10 mouse cellular contexts compared by ENCODE assay signal in genomic region chr11:4968376-4968775, GRCm38 (mm10). TPM values are rescaled to one million over a fixed set of nuclear protein-coding genes. Genes with fewer than 3 reads are reported as not detected.
A peak's percentile ranks its signal among the peaks of the same experiment; 100 is the strongest.
DNase-seq lines count a peak whose midpoint lies in the region; ATAC-seq and TF ChIP-seq lines count a peak whose summit lies in the region.
"Had no signal": no experiment of that assay in that cellular context is flagged by ENCODE, and none has a peak within 500 bp of the region (broad histone marks: within the 10 kb centered on the region; RNA-seq: fewer than 3 reads in every experiment).

No protein-coding gene starts in this region.

- intact Hi-C loops in heart, postnatal 14 days (cut with DNase I), result no loop called here

- no peaks in the 10 kb centered on the region for H3K27me3 ChIP-seq in heart, embryonic 12.5 days (replicated peaks)
- H3K27me3 ChIP-seq in lung, postnatal 0 days (replicated peaks; ENCODE audit: insufficient read depth, low read length), result no peaks in the 10 kb centered on the region
- no peaks in the 10 kb centered on the region for H3K27me3 ChIP-seq in cerebellum, adult 2 months (ENCODE audit: control insufficient read depth, insufficient read depth, low read length)

- no peak for TF ChIP-seq EP300 in lung, postnatal 0 days (IDR thresholded peaks at IDR 0.05)

- no peak overlapping the region for H3K9ac ChIP-seq in heart, embryonic 12.5 days
- H3K9ac ChIP-seq in lung, postnatal 0 days (replicated peaks; ENCODE audit: low read depth), result no peak overlapping the region

- H3K4me1 ChIP-seq in heart, embryonic 12.5 days (replicated peaks), result peaks cover 14% of the 10 kb centered on the region
- H3K4me1 ChIP-seq in lung, postnatal 0 days (ENCODE audit: insufficient read depth, low read depth, low read length), result no peaks in the 10 kb centered on the region; the same call in 1 of the 2 replicates
- peaks cover 12% of the 10 kb centered on the region for H3K4me1 ChIP-seq in cerebellum, adult 2 months (ENCODE audit: control insufficient read depth, insufficient read depth, low read length)

- no peaks in the 10 kb centered on the region for H3K9me3 ChIP-seq in heart, embryonic 12.5 days (replicated peaks)
- no peaks in the 10 kb centered on the region for H3K9me3 ChIP-seq in lung, postnatal 0 days (ENCODE audit: low read length)

- TF ChIP-seq POLR2A in cerebellum, adult 2 months (IDR thresholded peaks at IDR 0.05; ENCODE audit: borderline replicate concordance, insufficient read depth, low read length), result no peak

- no peaks in the 10 kb centered on the region for H3K36me3 ChIP-seq in heart, embryonic 12.5 days
- no peaks in the 10 kb centered on the region for H3K36me3 ChIP-seq in lung, postnatal 0 days (ENCODE audit: insufficient read depth, low read length)

- no peak for ATAC-seq in heart, embryonic 12.5 days (ENCODE audit: insufficient number of reproducible peaks, low FRiP score)
- ATAC-seq in lung, postnatal 0 days, result no peak

- peak; percentile 53 to 56 for DNase-seq in heart, postnatal 14 days
- DNase-seq in lung, postnatal 10 days, result peak; percentile 30
- DNase-seq in lung, postnatal 0 days (ENCODE audit: low spot score), result no peak
- peak; percentile 73 to 82 for DNase-seq in cerebellum, adult 2 months
- peak; percentile 52 for DNase-seq in gastrocnemius, postnatal 25 days
- no peak for DNase-seq in yolk sac, embryonic 10.5 days (ENCODE audit: low spot score)
- no peak for DNase-seq in testis, postnatal 14 days (ENCODE audit: low spot score)
- DNase-seq: layer of hippocampus, adult 9-11 months had no signal

- no peak overlapping the region for H3K4me3 ChIP-seq in heart, embryonic 12.5 days
- no peak overlapping the region for H3K4me3 ChIP-seq in lung, postnatal 0 days (ENCODE audit: low read depth, low read length)
- H3K4me3 ChIP-seq in cerebellum, adult 2 months (replicated peaks; ENCODE audit: insufficient read depth, low read depth, low read length), result no peak overlapping the region

- no peak for TF ChIP-seq CTCF in lung, postnatal 0 days (IDR thresholded peaks at IDR 0.05)
- TF ChIP-seq CTCF in cerebellum, adult 2 months (IDR thresholded peaks at IDR 0.05; ENCODE audit: borderline replicate concordance, insufficient read depth, low read depth, low read length), result no peak

- no peak overlapping the region for H3K27ac ChIP-seq in heart, embryonic 12.5 days (ENCODE audit: poor library complexity, severe bottlenecking)
- no peak overlapping the region for H3K27ac ChIP-seq in lung, postnatal 0 days (ENCODE audit: low read length)
- H3K27ac ChIP-seq in cerebellum, adult 2 months (ENCODE audit: insufficient read depth, low read length), result peak overlapping the region; percentile 12; the same call in 1 of the 2 replicates

- 75% methylated on average over 10 of the region's 10 CpGs for WGBS in heart, embryonic 12.5 days
- WGBS in lung, postnatal 0 days, result 65% methylated on average over 10 of the region's 10 CpGs
- WGBS in cerebellum, adult 2 months, result 13% methylated on average over 10 of the region's 10 CpGs

- H3K4me2 ChIP-seq in heart, embryonic 12.5 days, result no peak overlapping the region
- H3K4me2 ChIP-seq in lung, postnatal 0 days (replicated peaks; ENCODE audit: low read depth, low read length), result no peak overlapping the region

RNA-seq across cellular contexts. Expression of gene Ap1b1, which starts 18.2 kb away (rescaled TPM):
- total RNA-seq in heart, postnatal 14 days (2021), result 10 to 100 TPM; 48.9 to 51.7 TPM
- polyA plus RNA-seq in heart, embryonic 12.5 days (2016; fragmentation: Nextera tagmentation; extraction: Ambion mirVana), result 51.4 and 56.4 TPM in 2 replicates
- 27.3 and 28.3 TPM in 2 replicates for polyA plus RNA-seq in lung, postnatal 0 days (2015; fragmentation: Nextera tagmentation; extraction: Ambion mirVana)
- 180 and 181 TPM in 2 replicates for polyA plus RNA-seq in cerebellum, adult 2 months (2012; rRNA removed)
- total RNA-seq in gastrocnemius, postnatal 25 days (2021), result 10 to 100 TPM; 31.0 to 36.4 TPM

RNA-seq across cellular contexts. Expression of gene Nefh, which starts 20.5 kb away (rescaled TPM):
- total RNA-seq in heart, postnatal 14 days (2021), result under 1 TPM in 1 of 2 experiments, not detected in 1; 0.05 TPM
- 0.58 and 0.66 TPM in 2 replicates for polyA plus RNA-seq in heart, embryonic 12.5 days (2016; fragmentation: Nextera tagmentation; extraction: Ambion mirVana)
- 0.06 and 0.12 TPM in 2 replicates for polyA plus RNA-seq in lung, postnatal 0 days (2015; fragmentation: Nextera tagmentation; extraction: Ambion mirVana)
- polyA plus RNA-seq in cerebellum, adult 2 months (2012; rRNA removed), result 197 and 273 TPM in 2 replicates
- total RNA-seq in gastrocnemius, postnatal 25 days (2021), result not detected
- polyA plus RNA-seq: liver, adult 2 months had no signal

Comparison
In these comparisons a context has a peak if more than half of its experiments do, and no peak if none do; other contexts are left out.
1. DNase-seq: peak in heart, postnatal 14 days (2 of 2), lung, postnatal 10 days (single experiment), cerebellum, adult 2 months (2 of 2) and gastrocnemius, postnatal 25 days (single experiment); none in lung, postnatal 0 days (single experiment), yolk sac, embryonic 10.5 days (single experiment) and testis, postnatal 14 days (single experiment).
2. RNA of gene Nefh, which starts 20.5 kb away (polyA plus RNA-seq): 197 to 273 TPM in cerebellum, adult 2 months; 0.58 to 0.66 TPM in heart, embryonic 12.5 days and 0.06 to 0.12 TPM in lung, postnatal 0 days; every median in the first group is over 100 times any median in the second.